Mouse (Mus musculus) midbrain, postnatal 0 days (tissue): Measurements from ENCODE around the gene Ccr10. TPM values are rescaled to one million over a fixed set of nuclear protein-coding genes. Genes with fewer than 3 reads are reported as not detected.

Source experiments
- ATAC-seq: fragments of 200-750 bp; cut with Nextera tagmentation; 2 replicates; pipeline ENCODE4 v1.8.0; 2017; ENCODE audit warnings: moderate number of reproducible peaks, mild to moderate bottlenecking, moderate TSS enrichment, moderate library complexity; ENCODE audit not compliant: low FRiP score
- DNase-seq: peaks from one replicate; pipeline ENCODE4 v3.0.0-alpha.2; 2015; ENCODE audit warnings: low spot score
- H3K27ac ChIP-seq: fragments of 300-500 bp; sonication (generic); 2 replicates; pipeline ENCODE4 v1.5.1; 2014; ENCODE audit warnings: low read depth, mild to moderate bottlenecking, low read length, mixed read lengths
- H3K27me3 ChIP-seq: fragments of 300-500 bp; sonication (generic); 2 replicates; pipeline ENCODE4 v1.6.1; 2014; ENCODE audit warnings: low read length, control low read depth, mixed read lengths; ENCODE audit not compliant: insufficient read depth
- H3K36me3 ChIP-seq: fragments of 300-500 bp; sonication (generic); 2 replicates; pipeline ENCODE4 v1.6.1; 2014; ENCODE audit warnings: low read length, control low read depth, mixed read lengths; ENCODE audit not compliant: insufficient read depth
- H3K4me1 ChIP-seq: fragments of 300-500 bp; sonication (generic); 2 replicates; pipeline ENCODE4 v1.6.1; 2014; ENCODE audit warnings: mild to moderate bottlenecking, control low read depth, antibody characterized with exemption, low read length, mixed read lengths; ENCODE audit not compliant: insufficient read depth
- H3K4me2 ChIP-seq: fragments of 300-500 bp; sonication (generic); 2 replicates; pipeline ENCODE4 v1.6.1; 2014; ENCODE audit warnings: low read depth, mild to moderate bottlenecking, low read length, mixed read lengths; ENCODE audit not compliant: poor library complexity, severe bottlenecking
- H3K4me3 ChIP-seq: fragments of 300-500 bp; sonication (generic); 2 replicates; pipeline ENCODE4 v1.5.1; 2014; ENCODE audit warnings: low read depth, mild to moderate bottlenecking, low read length, moderate library complexity
- H3K9ac ChIP-seq: fragments of 300-500 bp; sonication (generic); replicated peaks from 2 replicates; pipeline ENCODE4 v1.6.1; 2014; ENCODE audit warnings: mild to moderate bottlenecking, low read length, moderate library complexity, mixed read lengths; ENCODE audit not compliant: poor library complexity, severe bottlenecking
- H3K9me3 ChIP-seq: fragments of 300-500 bp; sonication (generic); 2 replicates; pipeline ENCODE4 v1.6.1; 2016; ENCODE audit warnings: low read length, control low read depth
- CTCF ChIP-seq: IDR thresholded peaks from 2 replicates; pipeline ENCODE4 v1.5.1; 2016; ENCODE audit warnings: antibody characterized with exemption, mild to moderate bottlenecking
- WGBS: fragments of 180-500 bp; shearing (Covaris S2); extraction: QIAGEN DNeasy Blood & Tissue Kit; methylation state at CpG from one replicate; pipeline ENCODE4 v1.1.7; 2014; 5-methylcytosine and 5-hydroxymethylcytosine counted together
- polyA plus RNA-seq: library from polyadenylated mRNA; unstranded; fragments of >200 nt; fragmentation: Nextera tagmentation; extraction: Ambion mirVana; gene quantifications from 2 replicates; pipeline ENCODE4 v1.2.1, GENCODE M21; 2015
- total RNA-seq: library from RNA; depleted of rRNA; stranded (reverse); fragments of >200 nt; gene quantifications from 2 replicates; pipeline ENCODE4 v1.2.3, GENCODE M21; 2014

Gene Ccr10
- total and polyA plus RNA-seq, 2 experiments from 2014 or later: 0.83 to 1.4 TPM

- TF ChIP-seq CTCF: peak; percentile 44
- ATAC-seq (no peak), DNase-seq (peak; percentile 59)
- under 1% methylated on average over 25 of the region's 25 CpGs for WGBS
- H3K27me3 ChIP-seq: 0 out of 2 replicates have a peak, but pooled peaks cover 7% of the 10 kb centered on the region
- peak overlapping the region; percentile 48 for H3K4me3 ChIP-seq
- H3K4me1 ChIP-seq: peaks cover 26% of the 10 kb centered on the region
- H3K9me3 ChIP-seq: no peaks in the 10 kb centered on the region
- H3K4me2 ChIP-seq: peak overlapping the region; percentile 53
- peak overlapping the region; percentile 67 for H3K27ac ChIP-seq
- no peaks in the 10 kb centered on the region for H3K36me3 ChIP-seq
- H3K9ac ChIP-seq: peak overlapping the region; percentile 66
Observed at GRCm38 (mm10) chr11:101176117-101176691, 961 bp upstream of the Ccr10 start.

GRCm38 (mm10) chr11:101175636-101176116 is 433 bp upstream of the Ccr10 start:
- WGBS: 9% methylated on average over 11 of the region's 11 CpGs
- ATAC-seq (no peak), DNase-seq (peak; percentile 81)
- 0 out of 2 replicates have a peak, but pooled peaks cover 7% of the 10 kb centered on the region for H3K27me3 ChIP-seq
- no peaks in the 10 kb centered on the region for H3K36me3 ChIP-seq
- H3K27ac ChIP-seq: peak overlapping the region; percentile 67
- peaks cover 26% of the 10 kb centered on the region for H3K4me1 ChIP-seq
- H3K4me3 ChIP-seq: peak overlapping the region; percentile 48
- H3K4me2 ChIP-seq: peak overlapping the region; percentile 53
- peak overlapping the region; percentile 66 for H3K9ac ChIP-seq
- H3K9me3 ChIP-seq: no peaks in the 10 kb centered on the region
- no peak for TF ChIP-seq CTCF

- WGBS: 28% methylated on average over 9 of the region's 9 CpGs
- no peak for ATAC-seq
- H3K9ac ChIP-seq: peak overlapping the region; percentile 54
- H3K4me1 ChIP-seq: peaks cover 31% of the 10 kb centered on the region
- H3K27me3 ChIP-seq: 0 out of 2 replicates have a peak, but pooled peaks cover 7% of the 10 kb centered on the region
- H3K36me3 ChIP-seq: no peaks in the 10 kb centered on the region
- H3K9me3 ChIP-seq: no peaks in the 10 kb centered on the region
- peak overlapping the region; percentile 55 for H3K27ac ChIP-seq
- peak overlapping the region; percentile 61 for H3K4me2 ChIP-seq
- DNase-seq: no peak
- no peak for TF ChIP-seq CTCF
- peak overlapping the region; percentile 30 for H3K4me3 ChIP-seq
Observed at GRCm38 (mm10) chr11:101174389-101174745, 876 bp downstream of the Ccr10 start.

GRCm38 (mm10) chr11:101173631-101174388 is 1.4 kb downstream of the Ccr10 start:
- Histone ChIP-seq H3K9me3 (no peaks in the 10 kb centered on the region), H3K9ac (peak overlapping the region; percentile 54), H3K4me2 (peak overlapping the region; percentile 61), H3K4me3 (peak overlapping the region; percentile 30), H3K27me3 (peaks cover 8% of the 10 kb centered on the region; the same call in 1 of the 2 replicates), H3K36me3 (no peaks in the 10 kb centered on the region), H3K4me1 (peaks cover 31% of the 10 kb centered on the region), H3K27ac (peak overlapping the region; percentile 55)
- peak; percentile 80 for DNase-seq
- ATAC-seq: peak; percentile 36; the same call in 1 of the 2 replicates
- peak; percentile 90 for TF ChIP-seq CTCF
- 1% methylated on average over 61 of the region's 61 CpGs for WGBS

GRCm38 (mm10) chr11:101173112-101173511 is 2.1 kb downstream of the Ccr10 start:
- no peak for TF ChIP-seq CTCF
- ATAC-seq (no peak), DNase-seq (no peak)
- H3K36me3 ChIP-seq: no peaks in the 10 kb centered on the region
- no peaks in the 10 kb centered on the region for H3K9me3 ChIP-seq
- H3K4me1 ChIP-seq: peaks cover 29% of the 10 kb centered on the region
- no peak overlapping the region for H3K4me3 ChIP-seq
- H3K27me3 ChIP-seq: peaks cover 11% of the 10 kb centered on the region
- no peak overlapping the region for H3K9ac ChIP-seq
- WGBS: 9% methylated on average over 11 of the region's 11 CpGs
- H3K4me2 ChIP-seq: peak overlapping the region; percentile 61
- H3K27ac ChIP-seq: no peak overlapping the region

GRCm38 (mm10) chr11:101172434-101172815 is 2.8 kb downstream of the Ccr10 start:
- WGBS: 13% methylated on average over 5 of the region's 5 CpGs
- ATAC-seq (no peak), DNase-seq (no peak)
- H3K4me3 ChIP-seq: peak overlapping the region; percentile 65
- H3K27ac ChIP-seq: peak overlapping the region; percentile 72
- peak overlapping the region; percentile 54 for H3K9ac ChIP-seq
- H3K4me2 ChIP-seq: peak overlapping the region; percentile 81
- peaks cover 27% of the 10 kb centered on the region for H3K4me1 ChIP-seq
- no peaks in the 10 kb centered on the region for H3K9me3 ChIP-seq
- TF ChIP-seq CTCF: no peak
- H3K36me3 ChIP-seq: peaks cover 5% of the 10 kb centered on the region; the same call in 1 of the 2 replicates
- H3K27me3 ChIP-seq: peaks cover 14% of the 10 kb centered on the region
